In the genomic region with DNA sequence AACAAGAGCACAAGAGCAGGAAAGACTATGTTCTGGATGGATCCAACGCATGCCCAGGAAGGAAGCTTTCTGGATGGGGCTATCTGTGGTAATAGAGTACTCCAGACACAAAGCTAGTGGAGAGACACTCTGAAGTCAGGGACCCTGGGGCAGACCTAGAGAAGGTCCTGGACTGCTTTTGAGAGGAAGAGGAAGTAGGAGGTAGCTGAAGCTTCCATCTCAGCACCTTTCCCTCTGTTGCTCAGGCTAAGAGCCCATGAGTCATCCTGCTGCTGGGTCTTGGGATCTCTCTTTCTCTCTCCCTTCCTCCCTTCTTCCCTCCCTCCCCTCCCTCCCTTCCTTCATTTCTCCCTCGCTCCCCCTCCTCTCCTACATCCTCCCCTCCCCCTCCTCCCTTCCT, we compare ENCODE assay signal across 23 mouse cellular contexts.
"Had no signal": no experiment of that assay in that cellular context is flagged by ENCODE, and none has a peak within 500 bp of the region (broad histone marks: within the 10 kb centered on the region; RNA-seq: fewer than 3 reads in every experiment).

No protein-coding gene starts in this region.

- H3K36me3 ChIP-seq: heart, embryonic 13.5 days; heart, embryonic 15.5 days; hindbrain, embryonic 12.5 days; intestine, embryonic 15.5 days; limb, embryonic 10.5 days; limb, embryonic 12.5 days; liver, embryonic 13.5 days had no signal

- H3K27me3 ChIP-seq: heart, embryonic 13.5 days; heart, embryonic 15.5 days; hindbrain, embryonic 12.5 days; intestine, embryonic 15.5 days; limb, embryonic 12.5 days had no signal

- H3K9me3 ChIP-seq: heart, embryonic 15.5 days; intestine, embryonic 15.5 days; limb, embryonic 10.5 days; liver, embryonic 13.5 days had no signal

- H3K27ac ChIP-seq: heart, adult 2 months; heart, embryonic 13.5 days; heart, embryonic 15.5 days; hindbrain, embryonic 12.5 days; hindbrain, embryonic 14.5 days; intestine, embryonic 15.5 days; layer of hippocampus, adult 2 months; left cerebral cortex, adult 2 months; limb, embryonic 10.5 days; limb, embryonic 12.5 days had no signal

- ATAC-seq: hindbrain, embryonic 16.5 days; inflammation-experienced regulatory T-cells, adult 6 months; intestine, embryonic 15.5 days; intestine, postnatal 0 days had no signal

- DNase-seq: gastrocnemius, postnatal 14 days; gastrocnemius, postnatal 36 days; heart, adult 11 months; heart, adult 2 months; heart, postnatal 14 days; heart, postnatal 36 days; kidney, adult 18-20 months; kidney, adult 9 months; kidney, postnatal 10 days; liver; liver, embryonic 13.5 days had no signal

- H3K4me3 ChIP-seq: heart, adult 2 months; heart, embryonic 13.5 days; heart, embryonic 15.5 days; hindbrain, embryonic 12.5 days; intestine, embryonic 15.5 days; layer of hippocampus, adult 2 months; left cerebral cortex, adult 2 months; limb, embryonic 10.5 days; limb, embryonic 12.5 days; liver, embryonic 13.5 days had no signal

- H3K4me1 ChIP-seq: heart, embryonic 13.5 days; heart, embryonic 15.5 days; hindbrain, embryonic 12.5 days; intestine, embryonic 15.5 days; limb, embryonic 12.5 days had no signal
